Mouse (Mus musculus) lung, embryonic 14.5 days (tissue): Measurements from ENCODE around the gene Xpnpep3. TPM values are rescaled to one million over a fixed set of nuclear protein-coding genes. Genes with fewer than 3 reads are reported as not detected.

Experiments used
- ATAC-seq: fragments of 200-750 bp; cut with Nextera tagmentation; 2 replicates; pipeline ENCODE4 v1.8.0; 2017; ENCODE audit warnings: mild to moderate bottlenecking, moderate TSS enrichment, moderate library complexity; ENCODE audit not compliant: insufficient read depth
- DNase-seq: peaks from one replicate; pipeline ENCODE4 v3.0.0-alpha.2; 2015
- H3K27ac ChIP-seq: fragments of 300-500 bp; sonication (generic); 2 replicates; pipeline ENCODE4 v1.5.1; 2014; ENCODE audit warnings: low read depth, mild to moderate bottlenecking, moderate library complexity
- H3K27me3 ChIP-seq: fragments of 300-500 bp; sonication (generic); 2 replicates; pipeline ENCODE4 v1.6.1; 2014; ENCODE audit warnings: low read length, control low read depth; ENCODE audit not compliant: insufficient read depth
- H3K36me3 ChIP-seq: fragments of 300-500 bp; sonication (generic); 2 replicates; pipeline ENCODE4 v1.6.1; 2014; ENCODE audit warnings: control low read depth; ENCODE audit not compliant: insufficient read depth
- H3K4me1 ChIP-seq: fragments of 300-500 bp; sonication (generic); 2 replicates; pipeline ENCODE4 v1.6.1; 2014; ENCODE audit warnings: antibody characterized with exemption, control low read depth; ENCODE audit not compliant: insufficient read depth
- H3K4me2 ChIP-seq: fragments of 300-500 bp; sonication (generic); 2 replicates; pipeline ENCODE4 v1.6.1; 2014; ENCODE audit warnings: mild to moderate bottlenecking
- H3K4me3 ChIP-seq: fragments of 300-500 bp; sonication (generic); 2 replicates; pipeline ENCODE4 v1.5.1; 2014; ENCODE audit warnings: low read depth, low read length
- H3K9ac ChIP-seq: fragments of 300-500 bp; sonication (generic); 2 replicates; pipeline ENCODE4 v1.6.1; 2014
- H3K9me3 ChIP-seq: fragments of 300-500 bp; sonication (generic); 2 replicates; pipeline ENCODE4 v1.6.1; 2016; ENCODE audit warnings: low read depth, low read length, control low read depth
- CTCF ChIP-seq: IDR thresholded peaks from 2 replicates; pipeline ENCODE4 v1.5.1; 2016; ENCODE audit warnings: antibody characterized with exemption, low read depth
- WGBS: fragments of 180-500 bp; shearing (Covaris S2); extraction: QIAGEN DNeasy Blood & Tissue Kit; methylation state at CpG from one replicate; pipeline ENCODE4 v1.1.7; 2014; 5-methylcytosine and 5-hydroxymethylcytosine counted together
- polyA plus RNA-seq: library from polyadenylated mRNA; unstranded; fragments of >200 nt; fragmentation: Nextera tagmentation; extraction: Ambion mirVana; gene quantifications from 2 replicates; pipeline ENCODE4 v1.2.1, GENCODE M21; 2014

Gene Xpnpep3
- polyA plus RNA-seq, 1 experiment from 2014 or later: 8.6 TPM

GRCm38 (mm10) chr15:81422156-81422681, 22.3 kb downstream of the Xpnpep3 start:
- H3K36me3 ChIP-seq: no peaks in the 10 kb centered on the region; the same call in 1 of the 2 replicates
- no peak for DNase-seq
- H3K4me2 ChIP-seq: no peak overlapping the region
- H3K9me3 ChIP-seq: no peaks in the 10 kb centered on the region
- 53% methylated on average over 7 of the region's 7 CpGs for WGBS
- ATAC-seq: no peak
- no peaks in the 10 kb centered on the region for H3K4me1 ChIP-seq
- no peak overlapping the region for H3K9ac ChIP-seq
- H3K27me3 ChIP-seq: no peaks in the 10 kb centered on the region
- no peak overlapping the region; the same call in 1 of the 2 replicates for H3K27ac ChIP-seq
- no peak overlapping the region for H3K4me3 ChIP-seq
- TF ChIP-seq CTCF: no peak

DNA sequence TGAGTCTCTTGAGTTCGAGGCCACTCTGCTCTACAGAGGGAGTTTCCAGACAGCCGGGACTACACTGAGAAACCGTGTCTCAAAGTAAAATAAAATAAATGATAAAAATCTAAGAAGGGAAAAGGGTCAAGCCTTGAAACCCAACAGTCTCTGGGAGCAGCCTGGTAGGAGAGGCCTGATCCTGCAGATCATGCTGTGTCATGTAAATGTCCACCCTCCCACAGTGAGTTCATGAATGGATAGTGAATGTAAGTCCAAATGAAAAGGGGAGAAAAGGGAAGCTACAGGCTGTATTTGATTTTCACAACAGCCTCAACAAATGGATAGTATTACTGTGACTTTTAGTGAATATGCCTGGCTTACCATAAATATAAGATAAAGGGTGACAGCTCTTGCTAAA, 25.4 kb downstream of the Xpnpep3 start:
- no peak overlapping the region for H3K27ac ChIP-seq

GRCm38 (mm10) chr15:81427947-81428346, 28.0 kb downstream of the Xpnpep3 start:
- Histone ChIP-seq H3K9me3 (no peaks in the 10 kb centered on the region), H3K4me3 (no peak overlapping the region), H3K27ac (no peak overlapping the region), H3K27me3 (no peaks in the 10 kb centered on the region), H3K9ac (no peak overlapping the region), H3K4me1 (no peaks in the 10 kb centered on the region), H3K36me3 (peaks cover 27% of the 10 kb centered on the region; the same call in 1 of the 2 replicates), H3K4me2 (no peak overlapping the region)
- ATAC-seq: no peak
- DNase-seq: no peak
- 83% methylated on average over 2 of the region's 2 CpGs for WGBS
- TF ChIP-seq CTCF: no peak

More for the DNA sequence above, 25.4 kb downstream of the Xpnpep3 start:
- H3K36me3 ChIP-seq: peaks cover 14% of the 10 kb centered on the region; the same call in 1 of the 2 replicates
- 82% methylated on average over 3 of the region's 3 CpGs for WGBS
- H3K4me1 ChIP-seq: no peaks in the 10 kb centered on the region
- no peaks in the 10 kb centered on the region for H3K9me3 ChIP-seq
- H3K9ac ChIP-seq: no peak overlapping the region
- H3K27me3 ChIP-seq: no peaks in the 10 kb centered on the region
- no peak overlapping the region for H3K4me3 ChIP-seq
- ATAC-seq (no peak), DNase-seq (no peak)
- no peak for TF ChIP-seq CTCF
- no peak overlapping the region for H3K4me2 ChIP-seq

DNA sequence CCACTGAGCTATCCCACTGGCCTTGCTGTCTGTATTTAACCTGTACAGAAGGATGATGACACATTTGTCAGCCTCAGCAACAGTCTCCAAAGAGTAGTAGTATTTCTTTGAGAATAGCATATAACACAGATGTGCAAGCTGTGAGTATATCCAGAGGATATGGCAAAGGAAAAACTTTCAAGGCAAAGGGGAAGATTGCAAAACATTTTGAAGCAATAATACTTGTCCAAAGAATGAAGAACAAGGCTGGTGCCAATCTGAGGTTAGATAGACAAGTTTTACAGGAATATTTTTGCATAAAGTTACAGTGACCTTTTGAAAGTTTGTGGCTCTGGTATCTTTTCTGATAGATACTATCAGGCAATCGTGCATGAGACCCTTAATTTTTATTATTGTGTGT, 31.3 kb downstream of the Xpnpep3 start:
- Histone ChIP-seq H3K36me3 (peaks cover 27% of the 10 kb centered on the region; the same call in 1 of the 2 replicates), H3K9ac (no peak overlapping the region), H3K4me3 (no peak overlapping the region), H3K4me1 (no peaks in the 10 kb centered on the region), H3K27me3 (no peaks in the 10 kb centered on the region), H3K27ac (no peak overlapping the region), H3K9me3 (no peaks in the 10 kb centered on the region), H3K4me2 (no peak overlapping the region)
- no peak for TF ChIP-seq CTCF
- ATAC-seq: no peak
- no peak for DNase-seq
- 71% methylated on average over 1 of the region's 1 CpGs for WGBS

GRCm38 (mm10) chr15:81438345-81438744, 38.4 kb downstream of the Xpnpep3 start:
- Histone ChIP-seq H3K4me2 (no peak overlapping the region), H3K36me3 (peaks cover 13% of the 10 kb centered on the region; the same call in 1 of the 2 replicates), H3K4me3 (no peak overlapping the region), H3K27ac (no peak overlapping the region), H3K27me3 (no peaks in the 10 kb centered on the region), H3K4me1 (no peaks in the 10 kb centered on the region), H3K9ac (no peak overlapping the region), H3K9me3 (no peaks in the 10 kb centered on the region)
- DNase-seq: no peak
- ATAC-seq: no peak
- no peak for TF ChIP-seq CTCF
- 97% methylated on average over 1 of the region's 1 CpGs for WGBS

DNA sequence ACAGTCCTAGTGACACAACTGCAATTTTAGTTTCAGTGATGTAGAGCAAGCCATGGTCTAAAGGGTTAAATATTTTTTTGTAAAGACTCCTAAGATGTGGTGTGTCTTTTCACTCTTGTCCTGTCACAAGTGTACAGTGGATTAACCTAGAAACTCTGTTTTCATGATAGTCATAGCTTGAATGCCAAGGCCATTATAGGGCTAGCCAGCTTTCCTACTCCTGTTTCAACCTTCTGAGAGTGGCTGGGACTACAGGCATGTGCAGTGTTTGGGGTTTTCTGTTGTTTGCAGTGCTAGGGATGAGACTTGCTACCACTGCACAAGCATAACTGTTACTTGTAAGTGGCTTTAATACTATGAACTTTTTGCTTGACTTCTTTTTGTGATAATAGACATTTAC, 39.3 kb downstream of the Xpnpep3 start:
- H3K4me1 ChIP-seq: no peaks in the 10 kb centered on the region
- no peaks in the 10 kb centered on the region for H3K27me3 ChIP-seq
- no peak overlapping the region for H3K4me2 ChIP-seq
- no peak for ATAC-seq
- TF ChIP-seq CTCF: no peak
- no peak overlapping the region for H3K9ac ChIP-seq
- no peak overlapping the region for H3K27ac ChIP-seq
- DNase-seq: no peak
- H3K4me3 ChIP-seq: no peak overlapping the region
- H3K9me3 ChIP-seq: no peaks in the 10 kb centered on the region
- peaks cover 13% of the 10 kb centered on the region; the same call in 1 of the 2 replicates for H3K36me3 ChIP-seq

- Histone ChIP-seq H3K27ac (no peak overlapping the region), H3K4me1 (no peaks in the 10 kb centered on the region), H3K4me3 (no peak overlapping the region), H3K9ac (no peak overlapping the region), H3K9me3 (no peaks in the 10 kb centered on the region), H3K36me3 (peaks cover 30% of the 10 kb centered on the region; the same call in 1 of the 2 replicates), H3K27me3 (no peaks in the 10 kb centered on the region), H3K4me2 (no peak overlapping the region)
- peak; percentile 49; the same call in 1 of the 2 replicates for ATAC-seq
- peak; percentile 86 for TF ChIP-seq CTCF
- DNase-seq: peak; percentile 92
- 46% methylated on average over 3 of the region's 3 CpGs for WGBS
Measured at GRCm38 (mm10) chr15:81448463-81448862, 48.5 kb downstream of the Xpnpep3 start.
